Mouse (Mus musculus): ENCODE results near the gene Ubl7.

Gene Ubl7

GRCm38 (mm10) chr9:57912571-57912970, 1.8 kb downstream of the Ubl7 start:
- no peak for DNase-seq (ENCODE audit: low spot score in 2 of 2)

- DNase-seq (ENCODE audit: low spot score in 2 of 2), result no peak
Observed at GRCm38 (mm10) chr9:57921491-57922060, 10.8 kb downstream of the Ubl7 start.

GRCm38 (mm10) chr9:57922381-57922780, 11.6 kb downstream of the Ubl7 start:
- DNase-seq (ENCODE audit: low spot score in 2 of 2), result no peak

- DNase-seq (ENCODE audit: low spot score in 2 of 2), result no peak
Observed at GRCm38 (mm10) chr9:57923046-57923445, 12.3 kb downstream of the Ubl7 start.

- DNase-seq (ENCODE audit: low spot score in 2 of 2), result no peak
Observed at GRCm38 (mm10) chr9:57931166-57931767, 20.5 kb downstream of the Ubl7 start.

- no peak for DNase-seq (ENCODE audit: low spot score in 2 of 2)
Observed at GRCm38 (mm10) chr9:57932253-57932652, 21.5 kb downstream of the Ubl7 start.

- no peak for DNase-seq (ENCODE audit: low spot score in 2 of 2)
Observed at GRCm38 (mm10) chr9:57932831-57933602, 22.2 kb downstream of the Ubl7 start.

GRCm38 (mm10) chr9:57935683-57936437, 25.1 kb downstream of the Ubl7 start:
- peak; percentile 84 to 94 for DNase-seq (ENCODE audit: low spot score in 2 of 2)

- DNase-seq (ENCODE audit: low spot score in 2 of 2), result no peak
Observed at GRCm38 (mm10) chr9:57937171-57937570, 26.4 kb downstream of the Ubl7 start.

GRCm38 (mm10) chr9:57937651-57938050, 26.9 kb downstream of the Ubl7 start:
- DNase-seq (ENCODE audit: low spot score in 2 of 2), result no peak

- peak in 1 of 2 experiments; percentile 3 for DNase-seq (ENCODE audit: low spot score in 2 of 2)
Observed at GRCm38 (mm10) chr9:57938225-57939055, 27.7 kb downstream of the Ubl7 start.

- DNase-seq (ENCODE audit: low spot score in 2 of 2), result peak; percentile 83 to 90
Observed at GRCm38 (mm10) chr9:57939431-57940348, 28.9 kb downstream of the Ubl7 start, which contains the start of gene Sema7a. Sema7a (plus strand) TSS chr9:57940112.

GRCm38 (mm10) chr9:57940349-57940794, 29.6 kb downstream of the Ubl7 start:
- DNase-seq (ENCODE audit: low spot score in 2 of 2), result peak in 1 of 2 experiments; percentile 48

GRCm38 (mm10) chr9:57940861-57941638, 30.3 kb downstream of the Ubl7 start:
- peak; percentile 44 to 50 for DNase-seq (ENCODE audit: low spot score in 2 of 2)

GRCm38 (mm10) chr9:57942039-57942438, 31.3 kb downstream of the Ubl7 start:
- no peak for DNase-seq (ENCODE audit: low spot score in 2 of 2)

GRCm38 (mm10) chr9:57943067-57943466, 32.3 kb downstream of the Ubl7 start:
- no peak for DNase-seq (ENCODE audit: low spot score in 2 of 2)

GRCm38 (mm10) chr9:57944572-57944971, 33.8 kb downstream of the Ubl7 start:
- DNase-seq (ENCODE audit: low spot score in 2 of 2), result peak; percentile 74 to 89

GRCm38 (mm10) chr9:57945771-57946616, 35.2 kb downstream of the Ubl7 start:
- no peak for DNase-seq (ENCODE audit: low spot score in 2 of 2)
